Mouse (Mus musculus): Measurements from ENCODE around the gene Pip5k1c.

Pip5k1c gene

DNA sequence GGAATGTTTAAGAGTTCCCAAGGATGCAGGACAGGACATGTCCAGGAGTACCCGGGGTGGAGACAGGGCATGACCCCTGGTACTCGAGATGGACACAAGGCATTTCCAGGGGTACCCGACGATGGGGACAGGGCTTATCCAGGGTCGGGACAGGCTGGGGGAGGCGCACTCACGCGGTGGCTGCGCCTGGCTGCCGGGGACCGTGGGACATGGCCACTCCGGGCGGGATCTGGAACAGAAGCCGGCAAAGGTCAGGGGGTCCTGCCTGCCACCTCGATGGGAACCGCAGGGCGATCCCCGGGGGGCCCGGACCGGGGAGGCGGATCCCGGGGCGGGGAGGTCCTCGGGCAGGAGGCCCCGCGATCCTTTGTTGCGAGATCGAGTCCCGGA lies 57.2 kb downstream of the Pip5k1c start:
- DNase-seq (ENCODE audit: low spot score): no peak

DNA sequence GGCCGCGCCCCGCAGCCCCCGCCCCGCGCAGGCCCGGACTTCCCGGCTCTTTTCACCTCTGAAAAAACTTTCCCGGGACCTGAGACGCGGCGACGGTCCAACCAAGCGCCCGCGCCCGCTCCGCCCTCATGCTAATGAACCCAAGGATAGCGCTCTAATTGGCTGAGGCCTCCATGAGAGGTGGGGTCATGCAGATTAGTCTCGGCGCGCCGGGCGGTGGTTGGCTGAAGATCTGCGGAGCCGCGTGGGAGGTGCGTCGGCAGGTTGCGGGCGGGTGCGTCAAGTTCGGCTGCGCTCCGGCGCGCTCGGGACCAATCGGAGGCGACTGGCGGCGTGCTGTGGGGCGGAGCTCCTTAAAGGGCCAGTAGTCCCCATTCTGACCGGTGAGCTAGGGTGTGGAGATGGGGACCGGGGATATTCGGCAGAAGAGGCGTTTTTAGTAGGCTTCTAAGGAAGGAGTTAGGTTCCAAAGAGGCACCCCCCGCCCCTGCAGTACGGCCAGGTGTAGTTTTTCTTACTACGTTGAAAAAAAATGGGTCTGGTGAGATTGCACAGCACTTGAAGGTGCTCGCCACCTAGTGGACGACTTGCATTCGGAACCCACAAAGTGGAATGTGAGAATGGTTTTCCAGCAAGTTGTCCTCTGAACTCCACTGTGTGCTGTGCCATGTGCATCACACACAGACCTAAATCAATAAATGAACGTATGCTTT lies 57.7 kb downstream of the Pip5k1c start, which contains the start of gene Hmg20b:
Gene Hmg20b (minus strand): TSS at position 130 of the 713 bp plus-strand sequence.
- DNase-seq (ENCODE audit: low spot score): peak; percentile 100

DNA sequence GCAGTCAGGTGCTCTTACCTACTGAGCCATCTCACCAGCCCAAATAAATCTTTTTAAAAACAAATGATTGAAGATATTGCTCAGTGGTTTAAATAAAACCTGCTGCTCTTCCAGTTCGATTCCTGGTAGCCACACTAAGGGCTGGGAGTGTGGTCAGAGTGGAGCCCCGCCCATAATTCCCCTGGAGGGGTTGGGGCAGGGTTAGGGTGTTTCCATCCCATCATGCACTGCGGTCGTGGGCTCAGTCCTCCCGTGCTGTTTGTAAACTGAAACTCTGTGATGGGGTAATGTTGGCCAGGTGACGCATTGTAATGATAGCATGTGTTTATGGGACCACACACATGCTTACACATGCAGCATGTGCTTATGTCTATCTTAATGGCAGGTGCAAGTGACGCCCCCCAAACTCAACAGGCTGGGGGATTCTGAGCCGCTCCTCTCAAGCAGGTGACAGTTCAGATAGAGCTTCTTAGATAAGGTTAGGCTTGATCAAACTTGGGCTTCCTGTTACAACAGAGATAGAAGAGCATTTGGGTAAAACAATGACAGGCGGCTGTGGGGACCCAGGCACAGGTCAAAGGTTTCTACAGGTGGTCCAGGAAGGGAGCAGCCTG lies 59.0 kb downstream of the Pip5k1c start:
- no peak for DNase-seq (ENCODE audit: low spot score)

DNA sequence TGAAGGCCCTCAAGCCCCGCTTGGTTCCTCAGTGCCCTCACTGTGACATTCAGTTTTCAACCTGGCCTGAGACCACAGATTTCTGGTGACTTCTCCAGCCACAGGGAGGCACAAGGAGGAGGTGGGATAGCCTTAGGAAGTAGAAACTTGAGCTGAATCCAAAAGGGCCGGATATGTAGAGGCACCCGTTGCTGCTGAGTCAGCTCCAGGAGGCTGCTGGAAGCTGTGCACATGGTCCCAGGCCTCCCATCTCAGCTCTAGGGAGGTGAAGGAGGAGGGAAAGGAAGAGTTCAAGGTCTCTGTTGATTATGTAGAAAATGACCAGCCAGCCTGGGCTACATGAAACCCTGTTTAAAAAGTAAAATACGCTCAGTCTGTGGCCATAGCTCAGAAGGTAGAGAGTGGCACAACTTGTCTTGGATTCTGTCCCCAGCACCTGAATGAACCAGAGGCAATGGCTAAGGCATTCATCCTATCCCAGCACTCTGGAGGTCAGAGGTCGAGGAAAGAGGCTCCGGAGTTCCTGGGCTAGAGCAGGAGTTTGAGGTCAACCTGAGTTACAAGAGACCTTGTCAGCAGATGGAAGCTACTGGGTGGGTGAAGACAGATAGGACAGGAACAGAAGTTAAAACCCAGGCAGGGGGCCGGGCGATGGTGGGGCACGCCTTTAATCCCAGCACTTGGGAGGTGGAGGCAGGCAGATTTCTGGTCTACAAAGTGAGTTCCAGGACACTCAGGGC lies 62.1 kb downstream of the Pip5k1c start:
- DNase-seq (ENCODE audit: low spot score): no peak

DNA sequence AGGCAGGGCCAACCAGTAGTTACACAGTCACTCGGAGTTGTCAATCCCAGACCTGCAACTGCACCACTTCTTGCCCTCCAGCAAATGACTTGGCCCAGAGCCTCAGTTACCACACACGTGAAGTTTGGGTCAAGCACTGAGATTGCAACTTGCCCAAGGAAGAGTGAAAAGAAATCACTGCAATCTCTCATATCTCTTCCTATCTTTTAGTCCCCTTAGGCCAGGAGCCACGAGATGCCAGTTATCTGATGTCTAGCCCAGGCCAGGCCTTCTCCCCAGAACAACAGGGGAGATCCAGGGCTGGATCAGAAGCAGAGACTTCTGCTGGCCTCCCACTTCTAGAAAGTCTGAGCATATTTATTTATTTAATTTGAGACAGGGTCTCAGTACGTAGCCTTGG lies 62.8 kb downstream of the Pip5k1c start:
- no peak for DNase-seq (ENCODE audit: low spot score)

DNA sequence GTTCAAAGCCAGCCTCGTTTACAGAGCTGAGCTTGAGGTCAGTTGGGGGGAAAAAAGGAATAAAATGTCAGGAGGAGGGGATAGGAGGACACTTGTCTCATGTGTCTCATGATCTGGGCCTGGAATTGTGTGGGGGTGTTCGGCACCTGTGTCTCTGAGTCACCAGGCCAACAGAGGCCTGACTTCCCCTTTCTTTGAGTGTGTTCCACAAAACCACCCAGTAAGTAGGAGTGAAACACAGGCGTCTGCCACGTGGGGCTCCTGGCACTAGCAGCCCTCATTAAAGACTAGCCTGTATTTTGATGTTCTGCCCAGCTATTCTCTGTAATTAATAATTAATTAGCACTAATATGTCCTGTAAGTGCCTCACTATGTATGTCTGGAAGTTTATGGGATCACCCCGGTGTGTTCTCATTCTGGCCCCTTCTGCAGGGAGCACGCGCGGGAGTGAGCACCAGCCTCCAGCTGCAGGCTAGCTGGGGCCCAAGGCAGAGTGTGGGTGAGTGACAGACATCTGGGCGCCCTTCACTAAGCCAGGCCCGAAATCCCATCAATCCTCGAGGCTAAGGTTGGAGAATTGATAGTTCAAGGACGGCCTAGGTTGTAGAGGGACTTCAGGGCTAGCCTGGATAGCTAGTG lies 63.7 kb downstream of the Pip5k1c start:
- DNase-seq (ENCODE audit: low spot score): no peak

DNA sequence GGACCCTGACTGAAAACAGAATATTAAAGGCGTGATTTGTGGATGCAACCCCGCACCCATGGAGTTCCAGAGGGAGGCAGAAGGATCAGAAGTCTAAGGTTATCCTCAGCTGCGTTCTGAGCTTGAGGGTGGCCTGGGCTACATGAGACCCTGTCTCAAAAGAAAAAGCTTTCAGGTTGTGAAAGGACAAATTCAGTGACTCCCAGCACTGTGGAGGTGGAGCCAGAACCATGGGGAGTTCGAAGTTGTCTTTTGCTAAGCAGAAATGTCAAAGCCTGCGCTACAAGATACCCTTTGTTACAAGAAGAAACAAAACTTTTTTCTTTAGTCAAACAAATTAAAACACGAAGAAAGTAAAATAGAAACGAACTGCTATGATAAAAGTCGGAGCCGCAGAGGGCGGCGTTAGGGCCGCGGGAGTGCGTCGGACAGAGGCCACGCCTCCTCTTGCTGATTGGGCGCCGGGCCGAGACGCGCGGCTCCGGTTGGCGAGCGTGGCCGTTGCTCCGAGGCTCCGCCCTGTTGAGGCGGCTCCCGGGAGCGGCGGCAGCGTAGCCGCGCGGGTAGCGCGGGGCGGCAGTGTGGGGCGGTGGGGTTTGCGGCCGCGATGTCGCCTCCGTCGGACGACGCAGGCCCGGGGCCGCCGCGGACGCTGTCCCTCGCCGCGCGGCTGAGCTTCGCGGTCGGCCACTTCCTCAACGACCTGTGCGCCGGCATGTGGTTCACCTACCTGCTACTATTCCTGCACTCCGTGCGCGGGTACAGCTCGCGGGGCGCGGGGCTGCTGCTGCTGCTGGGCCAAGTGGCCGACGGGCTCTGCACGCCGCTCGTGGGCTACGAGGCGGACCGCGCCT lies 64.5 kb downstream of the Pip5k1c start, which contains the start of gene Mfsd12:
Gene Mfsd12 (plus strand): TSS at position 501 of the 854 bp plus-strand sequence.
- peak; percentile 92 for DNase-seq (ENCODE audit: low spot score)

DNA sequence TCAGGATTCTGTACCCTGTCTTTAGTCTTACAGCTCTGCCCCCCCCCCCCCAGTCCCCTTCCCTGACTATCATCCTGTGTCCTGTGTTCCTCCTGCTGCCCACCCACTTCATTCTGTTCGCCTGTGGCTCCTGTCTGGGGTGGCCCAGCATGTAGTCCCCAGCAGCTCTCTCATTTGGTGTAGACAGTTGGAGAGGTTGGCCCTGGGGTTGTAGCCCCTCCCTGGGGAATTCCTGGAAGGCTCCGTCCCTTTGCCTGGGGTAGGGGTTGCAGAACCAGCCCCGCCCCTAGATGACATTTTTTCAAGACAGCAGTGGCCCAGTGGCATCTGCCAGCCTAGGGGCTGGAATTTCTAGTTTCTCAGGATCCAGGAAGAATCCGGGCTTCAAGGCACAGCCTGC lies 65.4 kb downstream of the Pip5k1c start:
- DNase-seq (ENCODE audit: low spot score): no peak

DNA sequence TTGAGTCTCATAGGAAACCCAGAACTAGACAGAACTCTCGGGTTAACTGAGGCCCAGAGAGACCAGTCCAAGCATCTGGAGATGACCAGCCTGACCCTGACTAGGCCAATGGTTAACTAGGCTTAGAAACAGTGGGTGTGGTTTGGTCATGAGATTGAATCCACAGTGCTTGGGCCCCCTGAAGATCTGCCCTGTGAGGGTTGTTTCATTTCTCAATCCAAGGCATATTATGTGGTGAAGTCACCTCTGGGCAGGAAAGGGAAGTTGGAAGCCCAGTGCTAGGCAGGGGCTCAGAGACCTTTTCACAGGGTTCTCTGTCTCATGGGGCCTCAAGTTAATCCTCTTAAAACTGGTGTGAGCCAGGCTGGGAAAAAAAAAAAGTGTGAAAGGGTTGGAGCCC lies 66.1 kb downstream of the Pip5k1c start:
- DNase-seq (ENCODE audit: low spot score): no peak

DNA sequence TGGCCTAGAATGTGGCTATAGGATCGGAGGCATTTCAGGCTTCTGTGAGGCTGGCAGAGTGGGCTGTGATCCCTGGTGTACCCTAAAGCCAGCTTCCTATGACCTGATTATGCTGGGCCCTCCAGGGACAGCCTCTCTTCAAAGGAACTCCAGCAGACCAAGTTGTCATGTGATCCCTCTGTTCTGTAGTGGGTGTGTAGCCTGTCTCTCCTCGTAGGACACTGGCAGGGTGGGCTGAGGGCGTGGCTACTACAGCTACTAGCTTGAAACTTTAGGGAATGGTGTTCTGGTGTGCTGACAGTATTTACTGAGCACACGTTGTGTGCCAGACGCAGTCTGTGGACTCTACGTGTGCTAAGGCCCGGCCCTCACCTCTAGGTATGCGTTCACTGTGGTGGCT lies 68.0 kb downstream of the Pip5k1c start:
- DNase-seq (ENCODE audit: low spot score): no peak

DNA sequence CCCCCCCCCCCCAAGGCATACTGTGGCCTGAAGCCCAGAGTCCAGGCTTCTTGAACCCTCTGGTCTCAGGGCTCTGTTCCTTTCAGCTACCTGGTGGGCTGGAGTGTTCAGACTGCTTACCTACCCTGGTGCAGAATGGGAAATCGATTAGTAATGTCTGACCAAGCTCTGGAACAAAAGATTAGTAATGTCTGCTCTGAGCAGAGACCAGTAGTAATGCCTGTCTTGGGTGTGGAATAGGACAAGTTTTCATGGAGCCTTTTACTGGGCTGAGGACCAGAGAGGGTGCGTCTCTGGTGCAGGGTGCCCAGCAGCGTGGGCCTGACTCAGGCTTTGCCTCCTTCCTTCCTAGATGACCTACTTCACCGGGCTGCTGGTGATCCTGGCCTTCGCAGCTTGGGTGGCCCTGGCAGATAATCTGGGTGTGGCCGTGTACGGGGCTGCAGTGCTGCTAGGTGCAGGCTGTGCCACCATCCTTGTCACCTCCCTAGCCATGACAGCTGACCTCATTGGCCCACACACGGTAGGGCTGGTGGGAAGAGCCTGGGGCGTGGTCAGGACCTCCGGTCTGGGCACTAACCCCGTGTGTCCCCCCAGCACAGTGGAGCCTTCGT lies 69.7 kb downstream of the Pip5k1c start:
- no peak for DNase-seq (ENCODE audit: low spot score)

DNA sequence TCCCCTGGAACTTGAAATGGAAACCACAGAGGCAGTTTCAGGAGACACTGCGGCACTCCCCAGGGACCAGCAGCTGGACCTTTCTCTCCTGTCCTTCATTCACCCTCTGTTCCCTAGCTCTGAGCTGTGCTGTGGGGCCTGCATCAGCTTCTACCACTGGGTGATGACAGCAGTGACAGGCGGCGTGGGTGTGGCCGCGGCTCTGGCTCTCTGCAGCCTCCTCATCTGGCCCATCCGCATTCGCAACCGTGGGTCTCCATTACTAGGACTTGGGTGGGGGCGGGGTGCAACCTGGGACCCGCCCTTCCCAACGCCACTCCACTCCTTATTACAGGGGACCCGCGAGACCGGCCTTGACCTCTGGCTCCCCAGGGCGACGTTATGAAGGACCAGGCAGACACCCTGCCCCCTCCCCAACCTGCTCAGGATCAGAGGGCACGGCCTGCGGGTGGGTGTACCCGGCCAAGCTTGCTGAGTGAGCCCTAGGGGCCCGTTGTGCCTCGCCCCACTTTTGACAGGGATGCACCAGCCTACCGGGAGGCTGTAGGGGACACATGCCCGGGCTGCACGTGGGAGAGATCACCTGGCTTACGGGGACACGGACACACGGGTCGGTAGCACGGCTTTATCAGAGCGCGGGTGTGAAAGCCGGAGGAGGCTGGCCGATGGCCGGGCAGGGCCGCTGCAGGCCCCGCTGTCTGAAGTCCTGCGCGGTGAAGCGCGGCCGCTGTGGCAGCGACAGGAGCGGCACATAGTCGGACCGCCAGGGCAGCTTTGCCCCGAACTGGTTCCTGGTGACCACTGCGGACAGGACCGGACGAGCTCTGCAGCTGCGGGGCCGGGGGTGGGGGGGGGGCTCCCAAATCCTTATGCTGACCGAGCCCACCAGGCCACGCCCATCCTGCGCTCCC lies 70.9 kb downstream of the Pip5k1c start:
- no peak for DNase-seq (ENCODE audit: low spot score)

DNA sequence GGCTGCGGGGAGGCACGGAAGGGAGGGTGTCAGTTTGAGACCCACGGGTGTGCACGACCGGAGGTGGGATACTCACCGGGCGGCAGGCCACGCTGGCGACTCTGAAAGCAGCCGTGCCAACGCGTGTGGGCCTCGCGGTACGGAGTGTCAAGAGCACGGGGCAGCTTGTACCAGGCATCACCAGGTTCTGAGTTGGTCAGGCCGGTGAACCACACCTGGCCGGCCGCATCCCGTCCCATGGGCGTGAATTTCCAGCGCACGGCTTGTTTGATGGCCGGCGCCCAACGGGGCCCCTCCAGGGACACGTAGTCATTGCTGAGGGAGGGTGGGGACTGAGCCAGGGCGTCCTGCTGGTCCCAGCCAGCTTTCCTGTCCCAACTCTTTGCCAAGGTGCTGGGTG lies 71.9 kb downstream of the Pip5k1c start:
- DNase-seq (ENCODE audit: low spot score): no peak

DNA sequence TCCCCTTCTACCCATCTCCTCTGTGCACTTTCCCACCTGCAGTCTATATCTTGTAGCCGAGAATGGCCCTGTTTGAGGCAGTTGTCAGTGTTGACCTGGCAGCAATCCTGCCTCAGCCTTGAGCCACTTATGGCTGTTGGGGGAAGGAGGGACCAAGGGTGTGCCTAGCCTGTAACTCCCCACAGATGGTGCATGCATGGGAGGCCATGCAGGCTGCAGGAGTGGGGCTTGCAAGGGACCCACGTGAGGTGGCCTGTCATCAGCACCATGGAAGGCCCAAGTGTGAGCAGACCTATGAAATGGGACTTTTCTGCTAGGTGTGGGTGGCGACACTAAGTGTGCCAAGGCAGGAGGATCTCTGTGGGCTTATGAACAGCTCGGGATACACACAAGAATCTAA lies 72.3 kb downstream of the Pip5k1c start:
- DNase-seq (ENCODE audit: low spot score): no peak

DNA sequence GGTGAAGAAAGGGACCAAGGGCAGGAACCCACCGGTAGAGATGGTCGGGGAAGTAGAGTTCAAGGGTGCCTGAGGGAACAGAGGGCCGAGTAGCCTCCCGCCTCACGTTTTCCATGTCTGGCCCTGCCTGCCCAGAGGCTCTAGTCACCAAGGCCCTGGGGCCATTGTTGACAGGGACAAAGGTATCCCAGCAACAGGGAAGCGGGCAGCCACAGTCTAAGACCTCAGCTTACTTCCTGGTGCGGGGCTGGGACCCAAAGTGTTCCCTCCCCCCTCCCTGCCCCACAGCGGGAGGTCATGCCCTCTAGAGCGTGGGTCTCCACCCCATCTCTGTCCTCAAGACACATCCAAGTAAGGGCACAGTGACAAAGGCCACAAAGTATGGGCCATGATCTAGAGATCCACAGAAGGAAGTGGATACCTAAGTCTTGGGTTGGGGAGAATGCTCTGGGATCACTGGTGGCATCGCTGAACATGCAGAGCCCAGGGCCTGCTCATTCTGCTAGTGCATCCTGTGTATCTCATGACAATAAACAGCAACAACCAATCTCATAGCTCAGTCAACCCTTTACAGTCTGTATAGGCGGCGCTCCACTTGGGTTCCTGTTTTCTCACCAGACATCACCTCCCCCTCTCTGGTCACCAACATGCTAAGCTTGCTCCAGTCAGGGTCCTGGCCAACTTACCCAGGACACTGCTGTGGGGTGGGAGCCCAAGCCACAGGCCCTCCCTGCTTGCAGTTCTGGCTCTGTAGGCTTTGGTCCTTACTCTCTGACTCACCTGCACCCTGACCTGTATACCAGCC lies 73.1 kb downstream of the Pip5k1c start, which contains the start of gene 4930404N11Rik:
Gene 4930404N11Rik (minus strand): TSS at position 145 of the 805 bp plus-strand sequence.
- DNase-seq (ENCODE audit: low spot score): no peak

DNA sequence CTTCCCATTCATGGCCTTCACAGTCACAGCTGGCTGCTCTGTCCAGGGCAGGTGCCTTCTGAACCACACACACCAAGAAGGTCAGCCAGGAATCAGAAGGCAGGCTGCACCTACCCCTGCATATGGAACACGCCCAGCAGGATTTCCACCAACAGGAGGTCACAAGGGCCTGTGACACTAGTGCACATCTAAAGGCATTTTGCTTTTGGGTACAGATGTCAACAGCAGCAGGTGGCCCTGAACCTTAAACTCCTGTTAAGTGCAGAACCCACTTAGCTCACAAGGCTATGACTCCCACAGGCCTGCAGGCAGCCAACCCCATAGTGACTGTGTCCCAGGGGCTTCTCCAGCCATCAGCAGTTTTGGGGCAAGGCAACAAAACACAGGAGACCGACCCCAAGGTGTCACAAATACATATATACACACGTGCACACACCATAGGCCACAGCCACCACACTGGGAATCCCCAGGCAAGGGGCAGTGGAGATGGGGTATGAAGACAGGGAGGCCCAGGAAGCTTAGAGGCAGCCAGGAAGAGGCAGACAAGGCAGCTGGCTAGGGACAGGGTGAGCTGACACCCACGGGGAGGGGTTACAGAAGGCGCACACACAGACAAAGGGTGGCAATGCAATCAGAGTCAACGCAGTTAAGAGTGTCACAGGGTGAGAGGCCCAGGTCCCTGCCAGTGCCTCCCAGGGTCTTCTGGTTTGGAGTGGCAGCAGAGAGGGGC lies 73.9 kb downstream of the Pip5k1c start:
- DNase-seq (ENCODE audit: low spot score): no peak

DNA sequence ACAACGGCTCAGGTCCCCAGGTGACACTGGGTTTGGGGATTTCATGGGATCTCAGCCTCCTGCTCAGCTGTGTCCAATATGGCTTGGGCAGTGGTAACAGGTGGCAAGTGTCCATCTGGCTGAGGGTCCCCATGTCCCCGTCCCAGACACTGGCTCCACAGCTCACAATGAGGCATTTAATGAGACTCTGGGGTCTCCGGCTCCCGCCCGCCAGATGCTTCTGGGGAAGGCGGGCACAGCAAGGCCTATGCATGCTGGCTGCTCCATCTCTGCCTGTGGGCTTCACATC lies 74.4 kb downstream of the Pip5k1c start:
- DNase-seq (ENCODE audit: low spot score): no peak

Measured in layer of hippocampus, adult 11-12 months (tissue).